Mouse (Mus musculus) liver, embryonic 14.5 days (tissue): ENCODE results near the gene Rdm1. TPM values are rescaled to one million over a fixed set of nuclear protein-coding genes. Genes with fewer than 3 reads are reported as not detected.

ENCODE experiments used
- ATAC-seq: fragments of 200-750 bp; cut with Nextera tagmentation; 2 replicates; pipeline ENCODE4 v1.8.0; 2017; ENCODE audit warnings: moderate number of reproducible peaks, mild to moderate bottlenecking, moderate library complexity; ENCODE audit not compliant: insufficient read depth
- DNase-seq, 3 experiments: peaks; one replicate each; pipeline ENCODE4 v3.0.0-alpha.2; 2012 to 2013; ENCODE audit warnings: low read depth in 3 of 3, low spot score in 3 of 3
- H3K27ac ChIP-seq: fragments of 300-500 bp; sonication (generic); 2 replicates; pipeline ENCODE4 v1.5.1; 2014; ENCODE audit warnings: moderate library complexity, mild to moderate bottlenecking, control low read depth, inconsistent platforms
- H3K27me3 ChIP-seq: fragments of 300-500 bp; sonication (generic); 2 replicates; pipeline ENCODE4 v1.6.1; 2014; ENCODE audit warnings: mild to moderate bottlenecking, low read length, moderate library complexity; ENCODE audit not compliant: control insufficient read depth, insufficient read depth
- H3K36me3 ChIP-seq: fragments of 300-500 bp; sonication (generic); replicated peaks from 2 replicates; pipeline ENCODE4 v1.6.1; 2014; ENCODE audit warnings: low read depth; ENCODE audit not compliant: control insufficient read depth, insufficient read depth
- H3K4me1 ChIP-seq, 2 experiments: fragments of 200-500 bp in 1 of 2; fragments of 300-500 bp in 1 of 2; sonication (generic) in 1 of 2; replicated peaks; 2 replicates each; pipeline ENCODE4 v1.6.1; 2012 to 2014; ENCODE audit warnings: antibody characterized with exemption in 1 of 2, inconsistent platforms in 1 of 2, low read length in 1 of 2; ENCODE audit not compliant: control insufficient read depth in 2 of 2, insufficient read depth in 2 of 2
- H3K4me2 ChIP-seq: fragments of 300-500 bp; sonication (generic); 2 replicates; pipeline ENCODE4 v1.6.1; 2014; ENCODE audit warnings: low read depth, mild to moderate bottlenecking, control low read depth, moderate library complexity
- H3K4me3 ChIP-seq, 2 experiments: fragments of 200-500 bp in 1 of 2; fragments of 300-500 bp in 1 of 2; sonication (generic) in 1 of 2; 2 replicates each; pipeline ENCODE4 v1.5.1; 2012 to 2014; ENCODE audit warnings: low read depth in 2 of 2, low read length in 2 of 2, mild to moderate bottlenecking in 2 of 2, control low read depth in 1 of 2, inconsistent platforms in 1 of 2, moderate library complexity in 1 of 2; ENCODE audit not compliant: insufficient read depth in 1 of 2
- H3K9ac ChIP-seq: fragments of 300-500 bp; sonication (generic); replicated peaks from 2 replicates; pipeline ENCODE4 v1.6.1; 2014; ENCODE audit warnings: mild to moderate bottlenecking, control low read depth, moderate library complexity
- H3K9me3 ChIP-seq: fragments of 300-500 bp; sonication (generic); 2 replicates; pipeline ENCODE4 v1.6.1; 2016; ENCODE audit warnings: low read length, mixed read lengths; ENCODE audit not compliant: control insufficient read depth
- CTCF ChIP-seq: IDR thresholded peaks from 2 replicates; pipeline ENCODE4 v1.5.1; 2016; ENCODE audit warnings: antibody characterized with exemption, low read depth, control low read depth
- EP300 ChIP-seq: IDR thresholded peaks from 2 replicates; pipeline ENCODE4 v1.6.1; 2016; ENCODE audit warnings: antibody characterized with exemption, low read depth
- WGBS: fragments of 180-500 bp; shearing (Covaris S2); extraction: QIAGEN DNeasy Blood & Tissue Kit; methylation state at CpG from one replicate; pipeline ENCODE4 v1.1.7; 2014; ENCODE audit not compliant: insufficient replicate concordance; 5-methylcytosine and 5-hydroxymethylcytosine counted together
- polyA plus RNA-seq, 2 experiments: library from polyadenylated mRNA; depleted of rRNA in 1 of 2; stranded (reverse) in 1 of 2; unstranded in 1 of 2; fragments of >200 nt; fragmentation: Nextera tagmentation in 1 of 2; extraction: Ambion mirVana in 1 of 2; gene quantifications; 2 replicates each; pipeline versions ENCODE4 v1.2.1 to v1.2.3; 2012 to 2014

The Rdm1 gene
- polyA plus RNA-seq, 2 experiments = 5.7 to 9.4 TPM

GRCm38 (mm10) chr11:101610445-101610844 is 16.6 kb upstream of the Rdm1 start:
- peaks cover 6 to 21% of the 10 kb centered on the region in 2 experiments for H3K4me1 ChIP-seq
- DNase-seq = no peak
- H3K4me2 ChIP-seq = peak overlapping the region; percentile 28; the same call in 1 of the 2 replicates
- no peaks in the 10 kb centered on the region for H3K36me3 ChIP-seq
- no peak for ATAC-seq
- no peak overlapping the region for H3K27ac ChIP-seq
- WGBS = 12% methylated on average over 11 of the region's 11 CpGs
- H3K9ac ChIP-seq = no peak overlapping the region
- TF ChIP-seq EP300 (no peak), CTCF (no peak)
- H3K4me3 ChIP-seq = no peak overlapping the region
- no peaks in the 10 kb centered on the region for H3K27me3 ChIP-seq
- no peaks in the 10 kb centered on the region for H3K9me3 ChIP-seq

GRCm38 (mm10) chr11:101613596-101613995 is 13.4 kb upstream of the Rdm1 start:
- H3K4me2 ChIP-seq = no peak overlapping the region
- H3K27me3 ChIP-seq = no peaks in the 10 kb centered on the region
- no peak overlapping the region for H3K27ac ChIP-seq
- no peak for TF ChIP-seq CTCF
- TF ChIP-seq EP300 = no peak
- H3K36me3 ChIP-seq = no peaks in the 10 kb centered on the region
- H3K9me3 ChIP-seq = no peaks in the 10 kb centered on the region
- H3K9ac ChIP-seq = no peak overlapping the region
- WGBS = 69% methylated on average over 6 of the region's 6 CpGs
- ATAC-seq (no peak), DNase-seq (no peak)
- H3K4me3 ChIP-seq = no peak overlapping the region
- H3K4me1 ChIP-seq = peaks cover 35 to 49% of the 10 kb centered on the region in 2 experiments

GRCm38 (mm10) chr11:101614116-101614515 is 12.9 kb upstream of the Rdm1 start:
- WGBS = 56% methylated on average over 4 of the region's 4 CpGs

GRCm38 (mm10) chr11:101615380-101615779 is 11.6 kb upstream of the Rdm1 start:
- DNase-seq = peak in 1 of 3 experiments; percentile 47
- ATAC-seq = peak; percentile 78
- H3K4me3 ChIP-seq = no peak overlapping the region
- 20% methylated on average over 6 of the region's 6 CpGs for WGBS
- peak overlapping the region; percentile 48 for H3K27ac ChIP-seq
- no peaks in the 10 kb centered on the region for H3K27me3 ChIP-seq
- no peaks in the 10 kb centered on the region for H3K9me3 ChIP-seq
- TF ChIP-seq EP300 (peak; percentile 47), CTCF (no peak)
- H3K9ac ChIP-seq = no peak overlapping the region; the same call in 1 of the 2 replicates
- H3K36me3 ChIP-seq = no peaks in the 10 kb centered on the region
- peak overlapping the region; percentile 23 for H3K4me2 ChIP-seq
- peaks cover 35 to 48% of the 10 kb centered on the region in 2 experiments for H3K4me1 ChIP-seq

More at GRCm38 (mm10) chr11:101614116-101614515, 12.9 kb upstream of the Rdm1 start:
- no peak overlapping the region for H3K4me2 ChIP-seq
- H3K27me3 ChIP-seq = no peaks in the 10 kb centered on the region
- H3K4me1 ChIP-seq = peaks cover 35 to 49% of the 10 kb centered on the region in 2 experiments
- DNase-seq (no peak), ATAC-seq (no peak)
- no peak overlapping the region for H3K27ac ChIP-seq
- TF ChIP-seq CTCF (no peak), EP300 (no peak)
- no peaks in the 10 kb centered on the region for H3K9me3 ChIP-seq
- no peak overlapping the region for H3K4me3 ChIP-seq
- H3K36me3 ChIP-seq = no peaks in the 10 kb centered on the region
- H3K9ac ChIP-seq = no peak overlapping the region

- peak overlapping the region; percentile 48 for H3K27ac ChIP-seq
- ATAC-seq (peak; percentile 59), DNase-seq (peak in 1 of 3 experiments; percentile 24)
- H3K27me3 ChIP-seq = no peaks in the 10 kb centered on the region
- 43% methylated on average over 8 of the region's 8 CpGs for WGBS
- no peaks in the 10 kb centered on the region for H3K9me3 ChIP-seq
- no peak overlapping the region; the same call in 1 of the 2 replicates for H3K9ac ChIP-seq
- peak overlapping the region; percentile 23 for H3K4me2 ChIP-seq
- no peak for TF ChIP-seq CTCF
- no peak for TF ChIP-seq EP300
- H3K4me3 ChIP-seq = no peak overlapping the region
- peaks cover 35 to 43% of the 10 kb centered on the region in 2 experiments for H3K4me1 ChIP-seq
- no peaks in the 10 kb centered on the region for H3K36me3 ChIP-seq
Measured at GRCm38 (mm10) chr11:101616104-101616503, 10.9 kb upstream of the Rdm1 start.
